Mouse (Mus musculus): Measurements from ENCODE around the gene Mgat5.
A peak's percentile ranks its signal among the peaks of the same experiment; 100 is the strongest.

Mgat5 gene

GRCm38 (mm10) chr1:127437091-127437490 is 232.3 kb downstream of the Mgat5 start:
- no peak for DNase-seq (ENCODE audit: low spot score)

- no peak for DNase-seq (ENCODE audit: low spot score)
Observed at GRCm38 (mm10) chr1:127439452-127439891, 234.7 kb downstream of the Mgat5 start.

GRCm38 (mm10) chr1:127441007-127441406 is 236.2 kb downstream of the Mgat5 start:
- DNase-seq (ENCODE audit: low spot score), result no peak

GRCm38 (mm10) chr1:127441736-127442135 is 236.9 kb downstream of the Mgat5 start:
- DNase-seq (ENCODE audit: low spot score), result no peak

GRCm38 (mm10) chr1:127442880-127443877 is 238.4 kb downstream of the Mgat5 start:
- DNase-seq (ENCODE audit: low spot score), result no peak

GRCm38 (mm10) chr1:127444836-127445485 is 240.1 kb downstream of the Mgat5 start:
- no peak for DNase-seq (ENCODE audit: low spot score)

DNA sequence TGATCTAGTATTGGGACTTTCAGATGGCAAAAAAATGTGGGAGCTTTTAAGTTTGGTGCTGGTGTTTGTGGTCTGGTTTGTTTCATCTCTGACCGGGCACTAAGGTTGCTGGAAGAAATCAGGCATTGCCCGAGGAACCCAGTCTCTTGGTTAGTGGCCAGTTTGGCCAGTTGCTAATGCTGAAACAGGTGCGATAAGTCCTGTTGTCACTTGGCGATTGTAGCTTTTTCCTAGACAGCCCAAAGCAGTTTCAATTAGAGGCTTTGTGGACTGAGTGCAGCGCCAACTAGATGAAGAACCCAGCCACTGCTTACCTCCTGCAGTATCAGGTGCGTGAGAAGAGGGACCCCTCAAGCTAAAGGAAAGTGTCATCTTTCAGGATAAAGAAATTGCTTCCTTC is 248.6 kb downstream of the Mgat5 start:
- DNase-seq (ENCODE audit: low spot score), result no peak

DNA sequence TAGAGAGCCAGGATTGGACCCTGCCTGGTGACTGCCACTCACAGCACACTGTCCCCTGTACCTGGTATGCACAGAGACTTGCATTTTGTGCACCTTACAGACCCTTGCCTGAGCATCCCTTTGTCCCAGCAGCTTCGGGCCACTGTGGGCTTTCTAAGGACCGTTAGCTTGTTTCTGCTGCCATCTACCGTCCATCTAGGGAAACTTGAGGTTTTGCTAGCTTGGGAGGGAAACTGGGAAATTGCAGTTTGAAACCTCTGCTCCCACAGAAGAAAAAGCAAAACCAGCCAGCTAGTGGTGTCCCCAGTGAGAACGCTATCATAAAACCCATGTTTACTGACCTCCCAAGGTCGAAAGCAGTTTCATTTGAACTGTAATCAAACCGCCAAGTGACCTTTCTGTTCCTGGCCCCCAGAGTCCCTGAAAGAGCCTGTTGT is 254.2 kb downstream of the Mgat5 start:
- DNase-seq (ENCODE audit: low spot score), result peak; percentile 59

- DNase-seq (ENCODE audit: low spot score), result no peak
Observed at GRCm38 (mm10) chr1:127459576-127459975, 254.8 kb downstream of the Mgat5 start.

GRCm38 (mm10) chr1:127461017-127461416 is 256.2 kb downstream of the Mgat5 start:
- no peak for DNase-seq (ENCODE audit: low spot score)

- DNase-seq (ENCODE audit: low spot score), result no peak
Observed at GRCm38 (mm10) chr1:127464041-127464440, 259.2 kb downstream of the Mgat5 start.

GRCm38 (mm10) chr1:127465292-127465691 is 260.5 kb downstream of the Mgat5 start:
- no peak for DNase-seq (ENCODE audit: low spot score)

DNA sequence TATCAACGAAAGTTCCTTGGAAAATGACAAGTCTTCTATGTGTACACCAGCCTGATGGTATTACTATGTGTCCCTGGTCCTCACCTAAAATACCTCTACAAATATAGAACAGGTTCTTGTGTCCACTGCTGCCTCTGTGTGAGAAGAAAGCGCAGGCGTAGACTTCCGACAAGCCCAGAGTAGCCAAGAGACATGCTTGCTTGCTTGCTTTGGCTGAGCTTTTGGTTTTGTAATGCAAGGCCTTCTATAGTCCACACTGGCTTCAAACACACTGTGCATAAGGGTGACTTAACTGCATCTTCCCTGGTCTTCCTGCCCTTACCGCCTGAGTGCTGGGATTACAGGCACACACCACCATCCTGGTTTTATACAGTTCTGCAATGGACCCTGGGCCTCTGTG is 262.4 kb downstream of the Mgat5 start:
- DNase-seq (ENCODE audit: low spot score), result no peak

GRCm38 (mm10) chr1:127470175-127470574 is 265.4 kb downstream of the Mgat5 start:
- no peak for DNase-seq (ENCODE audit: low spot score)

DNA sequence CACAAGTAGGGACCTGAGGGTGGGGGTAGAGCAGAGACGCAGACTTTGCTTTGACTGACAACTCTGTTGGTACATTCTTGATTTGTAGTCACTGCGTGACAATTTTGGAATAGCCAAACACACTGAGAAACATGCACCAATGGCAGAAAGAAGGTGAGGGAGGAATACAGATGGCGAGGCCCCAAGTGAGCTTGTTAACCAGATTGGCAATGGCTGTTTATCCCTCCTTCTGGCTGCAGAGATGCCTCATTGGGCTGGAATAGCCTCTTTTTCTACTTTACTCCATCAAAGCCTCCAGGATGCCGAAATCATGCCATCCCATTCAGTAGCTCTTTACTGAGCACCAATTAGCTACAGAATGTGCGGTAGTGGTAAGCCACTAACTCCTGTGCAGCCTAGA is 270.9 kb downstream of the Mgat5 start:
- DNase-seq (ENCODE audit: low spot score), result peak; percentile 16

DNA sequence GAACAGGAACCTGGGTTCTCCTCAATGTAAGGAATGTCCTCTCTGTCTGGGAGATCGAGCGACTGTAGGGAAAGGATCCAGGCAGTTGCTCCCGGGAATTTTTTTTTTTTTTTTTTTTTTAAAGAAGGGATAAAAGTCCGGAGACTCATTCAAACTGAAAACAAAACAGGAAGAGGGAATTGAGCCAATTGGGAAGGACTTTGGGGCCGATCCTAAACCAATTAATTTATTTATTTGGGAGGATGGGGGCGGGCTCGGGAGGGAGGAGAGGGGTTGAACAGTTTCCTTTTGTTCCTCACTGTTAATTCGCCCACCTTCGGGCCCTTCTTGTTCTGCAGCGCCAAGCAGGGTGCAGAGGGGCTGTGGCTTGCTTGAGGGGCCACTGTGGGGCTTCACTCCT is 278.1 kb downstream of the Mgat5 start:
- DNase-seq (ENCODE audit: low spot score), result no peak

DNA sequence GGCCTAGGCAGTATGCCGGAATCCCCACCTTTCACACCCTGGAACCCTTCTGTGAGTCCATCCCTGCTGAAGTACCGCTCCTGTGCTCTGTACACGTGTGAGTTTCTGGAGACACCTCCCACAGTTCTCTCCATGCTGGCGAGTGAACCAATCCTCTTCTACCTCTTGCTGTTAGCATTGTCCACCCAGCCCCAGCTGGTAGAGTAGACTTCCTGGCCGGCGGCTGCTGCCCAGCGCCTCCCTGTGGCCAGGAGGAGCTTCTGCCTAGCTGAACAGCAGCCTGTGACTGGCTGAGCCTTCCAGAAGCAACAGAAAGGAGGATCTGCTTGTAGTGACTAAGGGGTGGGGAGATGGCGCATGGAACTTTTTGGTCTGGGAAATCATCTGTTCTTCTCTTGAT is 279.4 kb downstream of the Mgat5 start:
- DNase-seq (ENCODE audit: low spot score), result no peak

DNA sequence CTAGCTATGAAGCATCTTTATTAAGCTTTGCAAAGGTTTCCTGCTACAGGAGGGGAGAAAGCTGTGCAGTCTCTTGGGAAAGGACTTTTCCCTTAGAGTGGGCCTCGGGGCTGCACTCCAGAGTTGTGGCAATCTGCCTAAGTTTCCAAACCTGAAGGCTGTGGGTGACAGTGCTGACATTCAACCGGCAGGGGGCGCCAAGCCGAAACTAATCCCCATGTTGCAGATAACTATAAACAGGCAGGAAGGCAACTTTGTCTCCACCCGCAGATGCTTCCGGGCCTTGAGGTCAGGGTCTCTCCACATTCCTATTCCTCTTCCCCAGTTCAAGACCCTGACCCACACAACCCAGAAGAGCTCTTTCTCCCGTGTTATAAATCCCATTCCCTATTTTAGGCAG is 280.0 kb downstream of the Mgat5 start:
- DNase-seq (ENCODE audit: low spot score), result peak; percentile 22

GRCm38 (mm10) chr1:127487161-127487560 is 282.3 kb downstream of the Mgat5 start:
- DNase-seq (ENCODE audit: low spot score), result no peak

DNA sequence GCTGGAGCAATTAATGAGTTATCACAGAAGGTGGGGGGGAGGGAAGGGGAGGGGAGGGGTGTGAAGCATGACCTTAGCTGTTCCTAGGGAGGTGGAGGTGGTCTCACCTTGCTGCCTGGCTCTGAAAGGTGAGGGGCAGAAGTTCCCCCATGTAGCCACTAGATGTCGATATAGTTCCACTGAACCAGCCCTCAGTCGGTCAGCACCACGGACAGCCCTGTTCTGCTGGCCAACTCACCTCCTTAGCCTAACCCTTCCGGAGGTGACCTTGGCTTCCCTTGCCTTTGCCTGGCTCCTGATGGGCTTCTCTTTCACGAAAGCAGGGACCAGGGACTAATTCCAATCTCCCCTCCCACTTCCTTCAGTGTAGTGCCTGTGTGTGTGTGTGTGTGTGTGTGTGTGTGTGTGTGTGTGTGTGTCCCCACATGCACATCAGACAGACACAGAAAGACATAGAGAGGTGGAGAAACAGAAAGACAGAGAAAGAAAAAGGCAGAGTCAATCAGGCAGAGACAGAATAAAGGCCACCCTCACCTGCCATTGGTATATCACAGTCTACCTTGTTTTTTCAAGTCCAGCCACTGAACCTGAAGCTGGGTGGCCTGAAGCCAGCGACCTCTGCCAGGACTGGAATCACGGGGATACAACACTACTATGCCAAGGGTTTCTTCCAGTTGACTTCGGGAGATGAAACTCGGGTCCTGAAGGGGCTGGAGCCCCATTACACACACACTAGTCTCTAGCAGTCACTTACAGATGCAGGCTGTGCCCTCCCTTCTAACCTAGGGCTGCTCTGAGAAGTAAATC is 292.1 kb downstream of the Mgat5 start:
- DNase-seq (ENCODE audit: low spot score), result peak; percentile 18

DNA sequence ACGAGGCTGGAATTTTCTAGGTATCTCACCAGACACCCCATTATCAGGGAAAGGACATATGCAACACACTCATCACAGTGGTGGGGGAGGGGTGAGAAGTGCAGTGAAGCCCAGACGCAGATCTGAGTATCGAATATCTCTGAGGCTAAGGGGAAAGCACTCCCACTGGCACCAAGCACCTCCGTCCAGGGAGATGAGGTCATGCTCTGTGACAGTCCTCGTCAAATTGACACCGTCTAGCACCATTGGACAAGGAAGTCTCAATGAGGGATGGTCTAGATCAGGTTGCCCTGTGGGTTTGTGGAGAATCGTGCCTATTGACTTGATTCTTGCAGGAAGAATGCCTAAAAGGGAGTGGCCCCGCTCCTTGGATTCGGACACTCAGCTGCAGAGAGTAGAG is 293.9 kb downstream of the Mgat5 start:
- DNase-seq (ENCODE audit: low spot score), result no peak

- peak; percentile 83 for DNase-seq (ENCODE audit: low spot score)
Observed at GRCm38 (mm10) chr1:127500219-127500618, 295.4 kb downstream of the Mgat5 start.

Data from layer of hippocampus, adult 9-10 months (tissue).